Mouse (Mus musculus) ES-Bruce4 (cell line): ENCODE data around the gene Mrpl14. TPM values are rescaled to one million over a fixed set of nuclear protein-coding genes. Genes with fewer than 3 reads are reported as not detected.

Experiments used
- H3K27ac ChIP-seq: 2 replicates; pipeline ENCODE4 v1.5.1; 2012; ENCODE audit warnings: low read length, inconsistent platforms; ENCODE audit not compliant: insufficient read depth
- H3K27me3 ChIP-seq: 2 replicates; pipeline ENCODE4 v1.6.1; 2012; ENCODE audit warnings: mild to moderate bottlenecking, low read length, inconsistent platforms; ENCODE audit not compliant: control insufficient read depth, poor library complexity, insufficient read depth, severe bottlenecking
- H3K36me3 ChIP-seq: 2 replicates; pipeline ENCODE4 v1.6.1; 2012; ENCODE audit warnings: inconsistent platforms, mild to moderate bottlenecking, low read length, moderate library complexity; ENCODE audit not compliant: control insufficient read depth, poor library complexity, insufficient read depth, severe bottlenecking
- H3K4me1 ChIP-seq: one replicate; pipeline ENCODE4 v1.8.1; 2011; ENCODE audit warnings: low read length; ENCODE audit not compliant: control insufficient read depth, insufficient read depth
- H3K4me3 ChIP-seq: 2 replicates; pipeline ENCODE4 v1.5.1; 2011; ENCODE audit warnings: low read depth, mild to moderate bottlenecking, low read length
- H3K9ac ChIP-seq: 2 replicates; pipeline ENCODE4 v1.6.1; 2012; ENCODE audit warnings: low read depth, mild to moderate bottlenecking, inconsistent platforms; ENCODE audit not compliant: poor library complexity, severe bottlenecking
- H3K9me3 ChIP-seq: replicated peaks from 2 replicates; pipeline ENCODE4 v1.6.1; 2012; ENCODE audit warnings: mild to moderate bottlenecking, low read length, inconsistent platforms; ENCODE audit not compliant: control insufficient read depth, poor library complexity, insufficient read depth, severe bottlenecking
- CTCF ChIP-seq: IDR thresholded peaks from one replicate; pipeline ENCODE4 v1.8.1; 2011; ENCODE audit warnings: low read depth, low read length
- EP300 ChIP-seq: IDR thresholded peaks from 2 replicates; pipeline ENCODE4 v1.6.1; 2011; ENCODE audit warnings: low read depth, low read length; ENCODE audit not compliant: insufficient read depth
- POLR2A ChIP-seq: IDR thresholded peaks from one replicate; pipeline ENCODE4 v1.8.1; 2011; ENCODE audit warnings: low read length; ENCODE audit not compliant: insufficient read depth
- polyA plus RNA-seq: library from polyadenylated mRNA; stranded (reverse); fragments of >200 nt; gene quantifications from 2 replicates; pipeline ENCODE4 v1.2.4, GENCODE M21; 2011; ENCODE audit warnings: low read depth; ENCODE audit not compliant: missing spikeins, insufficient read depth, insufficient read length

The Mrpl14 gene
- polyA plus RNA-seq, 1 experiment, result 31.8 TPM

- Histone ChIP-seq H3K4me1 (peaks cover 1% of the 10 kb centered on the region), H3K27ac (no peak overlapping the region), H3K9me3 (no peaks in the 10 kb centered on the region), H3K9ac (no peak overlapping the region), H3K36me3 (no peaks in the 10 kb centered on the region), H3K27me3 (no peaks in the 10 kb centered on the region), H3K4me3 (no peak overlapping the region)
- TF ChIP-seq POLR2A (no peak), CTCF (no peak)
Observed at GRCm38 (mm10) chr17:45724574-45724921, 38.4 kb downstream of the Mrpl14 start.

DNA sequence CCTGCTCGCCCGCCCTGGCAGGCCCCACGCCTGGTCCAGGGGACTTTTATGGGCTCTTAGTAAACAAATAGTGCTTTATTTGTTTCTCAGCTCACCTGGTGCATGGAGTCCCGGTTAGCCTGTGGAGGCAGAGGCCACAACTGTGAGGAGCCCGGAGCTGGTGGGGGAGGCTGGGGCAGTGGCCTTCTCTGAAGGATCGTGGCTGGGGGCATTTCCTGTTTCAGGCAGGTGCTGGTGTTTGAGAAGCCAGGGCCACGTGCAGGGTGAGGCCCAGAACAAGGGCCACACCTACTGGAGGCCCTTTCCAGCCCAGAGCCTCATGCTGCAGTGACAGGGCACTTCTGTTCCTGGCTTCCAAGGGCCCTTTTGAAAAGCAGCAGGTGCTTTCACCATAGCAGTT lies 40.1 kb downstream of the Mrpl14 start:
- Histone ChIP-seq H3K4me1 (peaks cover 1% of the 10 kb centered on the region), H3K9ac (no peak overlapping the region)

GRCm38 (mm10) chr17:45727481-45727880 lies 41.4 kb downstream of the Mrpl14 start:
- H3K36me3 ChIP-seq, result no peaks in the 10 kb centered on the region
- H3K27me3 ChIP-seq, result no peaks in the 10 kb centered on the region
- H3K27ac ChIP-seq, result no peak overlapping the region
- TF ChIP-seq POLR2A (no peak), EP300 (no peak), CTCF (no peak)
- H3K4me1 ChIP-seq, result peaks cover 1% of the 10 kb centered on the region
- H3K9me3 ChIP-seq, result no peaks in the 10 kb centered on the region
- H3K4me3 ChIP-seq, result no peak overlapping the region
- no peak overlapping the region for H3K9ac ChIP-seq

More for the DNA sequence above, 40.1 kb downstream of the Mrpl14 start:
- no peaks in the 10 kb centered on the region for H3K27me3 ChIP-seq
- no peaks in the 10 kb centered on the region for H3K9me3 ChIP-seq
- no peak overlapping the region for H3K4me3 ChIP-seq
- no peak overlapping the region for H3K27ac ChIP-seq
- TF ChIP-seq EP300 (peak; percentile 57; the same call in 1 of the 2 replicates), CTCF (no peak)
- no peaks in the 10 kb centered on the region for H3K36me3 ChIP-seq

DNA sequence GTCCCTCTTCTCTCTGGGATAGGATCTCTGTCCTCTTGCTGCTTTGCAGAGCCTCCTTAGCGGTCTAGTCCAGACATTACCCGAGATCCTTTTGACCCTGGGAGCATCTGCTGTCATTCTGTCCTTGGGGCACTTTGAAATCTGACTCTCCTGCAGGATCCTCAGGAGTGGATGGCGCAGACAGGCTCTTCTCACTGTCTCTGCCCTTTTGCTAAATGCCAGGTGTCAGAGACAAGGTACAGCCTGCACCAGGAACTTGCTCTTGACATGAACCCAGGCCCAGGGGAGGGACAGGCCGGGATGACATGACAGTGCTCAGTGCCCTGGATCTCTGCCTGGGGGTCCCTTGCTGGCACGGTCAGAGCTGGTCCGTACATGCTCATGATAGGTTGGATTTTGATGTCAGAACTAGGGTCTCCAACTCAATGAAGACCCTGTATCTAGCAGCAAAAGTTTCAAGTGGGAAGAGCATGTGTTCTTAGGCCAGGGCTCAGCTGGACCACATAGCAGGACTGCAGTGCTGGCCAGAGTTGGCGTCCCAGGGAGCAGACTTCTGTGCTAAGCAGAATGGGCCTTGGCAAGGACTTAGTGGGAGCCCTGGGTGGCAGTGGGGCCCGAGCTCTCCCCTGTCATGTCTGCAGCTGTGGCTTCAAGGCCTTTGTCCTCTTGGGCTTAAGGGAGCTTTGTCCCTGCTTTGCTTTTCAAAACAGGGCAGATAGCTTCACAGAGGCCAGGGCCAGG lies 42.0 kb downstream of the Mrpl14 start:
- no peak overlapping the region for H3K4me3 ChIP-seq
- H3K9me3 ChIP-seq, result no peaks in the 10 kb centered on the region
- peaks cover 1% of the 10 kb centered on the region for H3K4me1 ChIP-seq
- H3K27me3 ChIP-seq, result no peaks in the 10 kb centered on the region
- no peak overlapping the region for H3K9ac ChIP-seq
- H3K36me3 ChIP-seq, result no peaks in the 10 kb centered on the region
- TF ChIP-seq POLR2A, result no peak
- TF ChIP-seq CTCF, result no peak
- no peak for TF ChIP-seq EP300
- no peak overlapping the region for H3K27ac ChIP-seq

DNA sequence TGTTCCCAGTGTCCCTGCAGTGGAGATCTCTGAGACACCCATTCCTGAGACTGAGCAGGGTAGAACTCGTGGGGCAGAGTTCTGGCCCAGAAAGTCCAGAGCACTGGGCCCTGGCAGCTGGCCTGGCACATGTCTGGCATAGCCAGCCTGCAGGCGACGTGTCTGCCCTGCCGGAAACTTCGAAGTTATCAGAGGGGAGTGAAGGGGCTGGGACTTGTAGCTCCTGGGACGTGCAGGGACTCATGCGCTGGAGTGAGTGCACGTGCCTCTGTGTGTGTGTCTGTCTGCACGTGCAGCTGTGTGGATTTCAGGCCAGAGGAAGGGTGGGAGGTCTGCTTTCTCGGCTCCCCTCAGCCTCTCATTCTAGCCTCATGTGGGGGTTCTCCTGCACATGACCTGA lies 43.3 kb downstream of the Mrpl14 start:
- TF ChIP-seq CTCF, result no peak
- TF ChIP-seq EP300, result no peak
- TF ChIP-seq POLR2A, result no peak
- no peaks in the 10 kb centered on the region for H3K9me3 ChIP-seq
- peaks cover 1% of the 10 kb centered on the region for H3K4me1 ChIP-seq
- no peak overlapping the region for H3K4me3 ChIP-seq
- no peaks in the 10 kb centered on the region for H3K27me3 ChIP-seq
- no peaks in the 10 kb centered on the region for H3K36me3 ChIP-seq
- no peak overlapping the region for H3K9ac ChIP-seq
- no peak overlapping the region for H3K27ac ChIP-seq

GRCm38 (mm10) chr17:45730696-45731095 lies 44.6 kb downstream of the Mrpl14 start:
- peaks cover 7% of the 10 kb centered on the region for H3K4me1 ChIP-seq

More at GRCm38 (mm10) chr17:45730696-45731095, 44.6 kb downstream of the Mrpl14 start:
- Histone ChIP-seq H3K4me3 (no peak overlapping the region), H3K27me3 (no peaks in the 10 kb centered on the region), H3K9me3 (no peaks in the 10 kb centered on the region), H3K36me3 (no peaks in the 10 kb centered on the region), H3K27ac (no peak overlapping the region), H3K9ac (no peak overlapping the region)
- TF ChIP-seq EP300, result no peak
- TF ChIP-seq POLR2A, result no peak
- TF ChIP-seq CTCF, result no peak
